Mouse (Mus musculus) induced T-regulatory cell, adult 2 months (primary cell): ENCODE results near the gene Kansl1.
A peak's percentile ranks its signal among the peaks of the same experiment; 100 is the strongest.

Experiments
- DNase-seq: peaks from one replicate; pipeline ENCODE4 v3.0.0-alpha.2; 2012; ENCODE audit warnings: low read depth

Gene Kansl1

GRCm38 (mm10) chr11:104306483-104306882 is 162.2 kb downstream of the Kansl1 start:
- DNase-seq = no peak

GRCm38 (mm10) chr11:104305711-104306110 is 162.9 kb downstream of the Kansl1 start:
- no peak for DNase-seq

GRCm38 (mm10) chr11:104303088-104303960 is 165.3 kb downstream of the Kansl1 start:
- DNase-seq = no peak

DNA sequence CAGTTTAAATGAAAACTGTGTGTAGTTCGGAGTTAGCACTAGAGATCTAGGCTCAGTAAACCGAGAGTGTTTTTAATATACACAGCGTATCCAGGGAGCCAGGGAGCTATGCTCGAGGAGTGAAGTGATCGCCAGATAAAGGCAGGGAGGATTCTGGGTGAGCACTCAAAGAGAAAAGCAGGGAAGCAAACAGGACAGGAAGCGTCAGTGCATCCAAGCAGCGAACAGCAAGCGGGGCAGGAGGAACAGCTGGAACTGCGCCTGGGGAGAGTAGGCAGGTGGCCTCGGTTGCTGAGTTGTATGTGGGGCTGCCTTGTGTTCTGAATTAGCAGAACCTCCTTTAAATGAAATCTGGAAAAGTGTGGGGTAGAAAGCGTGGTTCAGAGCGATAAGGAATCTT is 166.0 kb downstream of the Kansl1 start:
- no peak for DNase-seq

DNA sequence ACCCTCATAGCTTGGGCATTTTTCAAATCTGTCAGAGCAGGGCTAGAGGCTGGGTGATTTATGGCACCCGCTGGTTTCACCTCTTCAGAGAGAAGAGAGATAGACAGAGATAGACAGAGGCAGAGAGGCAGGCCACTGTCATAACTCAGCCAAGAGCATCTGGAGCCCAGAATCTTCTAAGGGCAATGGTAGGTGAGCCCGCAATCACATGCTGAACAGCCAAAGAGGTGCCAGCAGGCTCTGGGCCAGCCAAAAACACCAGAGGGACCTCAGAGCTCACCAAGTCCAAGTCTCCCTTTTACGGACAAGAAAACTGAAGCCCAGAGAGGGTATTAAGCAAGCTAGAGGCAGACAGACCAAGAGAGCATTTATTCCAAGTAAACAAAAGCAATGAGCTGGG is 171.0 kb downstream of the Kansl1 start:
- no peak for DNase-seq

DNA sequence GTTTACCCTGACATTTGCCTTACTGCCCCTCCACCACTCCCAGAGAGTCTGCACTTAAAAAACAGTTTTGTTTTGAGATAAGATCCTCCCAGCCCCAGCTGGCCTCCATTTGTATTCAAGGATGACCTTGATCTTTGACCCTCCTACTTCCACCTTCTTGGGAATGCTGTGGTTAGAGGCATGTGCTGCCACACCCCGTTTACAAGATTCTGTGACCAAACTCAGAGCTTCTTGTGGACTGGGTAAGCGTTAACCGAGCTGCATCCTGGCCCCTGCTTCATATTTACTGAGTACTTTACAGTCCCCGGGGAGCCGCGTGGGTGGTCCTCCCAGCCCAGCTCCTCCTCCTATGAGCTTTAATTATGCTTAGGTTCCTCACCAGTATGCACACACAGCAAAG is 173.0 kb downstream of the Kansl1 start:
- no peak for DNase-seq

GRCm38 (mm10) chr11:104295145-104295544 is 173.5 kb downstream of the Kansl1 start:
- no peak for DNase-seq

GRCm38 (mm10) chr11:104293241-104293640 is 175.4 kb downstream of the Kansl1 start:
- DNase-seq = no peak

- no peak for DNase-seq
Measured at GRCm38 (mm10) chr11:104292443-104293220, 176.0 kb downstream of the Kansl1 start.

- peak; percentile 76 for DNase-seq
Measured at GRCm38 (mm10) chr11:104289199-104290031, 179.2 kb downstream of the Kansl1 start.

DNA sequence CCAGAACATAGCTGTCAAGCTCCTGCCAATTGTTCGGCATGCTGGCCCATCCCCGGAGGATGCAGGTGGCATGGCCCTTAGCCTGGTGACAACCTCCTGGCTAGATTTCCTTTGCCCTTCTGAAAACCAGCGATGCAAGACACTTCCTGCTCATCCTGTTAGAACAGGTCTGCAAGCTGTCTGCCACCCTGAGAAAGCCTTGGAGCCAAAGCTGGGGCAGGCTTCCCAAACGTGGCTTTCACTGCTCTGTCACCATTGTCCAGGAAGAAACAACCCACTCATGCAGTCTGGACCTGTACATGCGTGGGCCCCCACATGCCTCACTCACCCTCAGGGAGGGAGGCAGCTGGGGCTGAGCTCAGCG is 179.8 kb downstream of the Kansl1 start:
- DNase-seq = no peak

DNA sequence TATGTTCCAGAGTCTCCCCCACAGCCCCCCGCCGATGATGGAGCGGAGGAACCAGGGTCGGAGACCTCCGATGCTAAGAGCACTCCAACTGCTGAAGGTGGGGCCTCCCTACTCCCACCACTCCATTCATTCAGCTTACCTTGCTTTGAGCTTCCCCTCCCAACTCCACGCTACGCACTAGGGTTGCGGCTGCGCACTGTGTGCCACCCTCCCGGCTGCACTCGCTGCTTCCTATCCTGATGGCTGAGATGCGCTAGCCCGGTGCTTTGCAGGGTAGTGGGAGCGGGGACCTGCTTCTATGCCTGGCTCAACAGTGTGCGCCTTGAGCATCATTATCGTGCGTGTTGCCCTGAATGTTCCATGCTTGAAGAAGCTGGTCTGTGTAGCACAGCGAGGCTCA is 181.5 kb downstream of the Kansl1 start:
- DNase-seq = no peak
